Mouse (Mus musculus) lung, postnatal 0 days (tissue): ENCODE measurements around the gene Brk1. TPM values are rescaled to one million over a fixed set of nuclear protein-coding genes. Genes with fewer than 3 reads are reported as not detected.

Experiments
- ATAC-seq: fragments of 200-750 bp; cut with Nextera tagmentation; 2 replicates; pipeline ENCODE4 v1.8.0; 2017; ENCODE audit warnings: moderate library complexity
- DNase-seq: peaks from one replicate; pipeline ENCODE4 v3.0.0-alpha.2; 2016; ENCODE audit warnings: low spot score
- H3K27ac ChIP-seq: fragments of 300-500 bp; sonication (generic); 2 replicates; pipeline ENCODE4 v1.5.1; 2014; ENCODE audit warnings: antibody characterized with exemption, mild to moderate bottlenecking, low read length, mixed read lengths
- H3K27me3 ChIP-seq: fragments of 300-500 bp; sonication (generic); replicated peaks from 2 replicates; pipeline ENCODE4 v1.6.1; 2014; ENCODE audit warnings: low read length, mixed read lengths; ENCODE audit not compliant: insufficient read depth
- H3K36me3 ChIP-seq: fragments of 300-500 bp; sonication (generic); 2 replicates; pipeline ENCODE4 v1.6.1; 2014; ENCODE audit warnings: low read length, mixed read lengths; ENCODE audit not compliant: insufficient read depth
- H3K4me1 ChIP-seq: fragments of 300-500 bp; sonication (generic); 2 replicates; pipeline ENCODE4 v1.6.1; 2014; ENCODE audit warnings: antibody characterized with exemption, low read depth, low read length, mixed read lengths; ENCODE audit not compliant: insufficient read depth
- H3K4me2 ChIP-seq: fragments of 300-500 bp; sonication (generic); replicated peaks from 2 replicates; pipeline ENCODE4 v1.6.1; 2014; ENCODE audit warnings: low read depth, mild to moderate bottlenecking, low read length, moderate library complexity, mixed read lengths
- H3K4me3 ChIP-seq: fragments of 300-500 bp; sonication (generic); 2 replicates; pipeline ENCODE4 v1.5.1; 2014; ENCODE audit warnings: low read depth, low read length
- H3K9ac ChIP-seq: fragments of 300-500 bp; sonication (generic); replicated peaks from 2 replicates; pipeline ENCODE4 v1.6.1; 2014; ENCODE audit warnings: low read depth, mild to moderate bottlenecking
- H3K9me3 ChIP-seq: fragments of 300-500 bp; sonication (generic); 2 replicates; pipeline ENCODE4 v1.6.1; 2016; ENCODE audit warnings: low read length, mixed read lengths
- CTCF ChIP-seq: IDR thresholded peaks from 2 replicates; pipeline ENCODE4 v1.5.1; 2016; ENCODE audit warnings: antibody characterized with exemption, mild to moderate bottlenecking
- EP300 ChIP-seq: IDR thresholded peaks from 2 replicates; pipeline ENCODE4 v1.6.1; 2016; ENCODE audit warnings: antibody characterized with exemption, mild to moderate bottlenecking, control low read depth
- WGBS: fragments of 180-500 bp; shearing (Covaris S2); extraction: QIAGEN DNeasy Blood & Tissue Kit; methylation state at CpG from one replicate; pipeline ENCODE4 v1.1.7; 2014; 5-methylcytosine and 5-hydroxymethylcytosine counted together
- polyA plus RNA-seq: library from polyadenylated mRNA; unstranded; fragments of >200 nt; fragmentation: Nextera tagmentation; extraction: Ambion mirVana; gene quantifications from 2 replicates; pipeline ENCODE4 v1.2.1, GENCODE M21; 2015

The Brk1 gene
- polyA plus RNA-seq, 1 experiment from 2014 or later = 225 TPM

GRCm38 (mm10) chr6:113602821-113603220 is 1.8 kb upstream of the Brk1 start:
- H3K4me1 ChIP-seq = peaks cover 7% of the 10 kb centered on the region; the same call in 1 of the 2 replicates
- H3K9me3 ChIP-seq = no peaks in the 10 kb centered on the region
- 88% methylated on average over 6 of the region's 6 CpGs for WGBS
- TF ChIP-seq EP300 (no peak), CTCF (no peak)
- H3K36me3 ChIP-seq = no peaks in the 10 kb centered on the region
- DNase-seq (no peak), ATAC-seq (no peak)
- no peaks in the 10 kb centered on the region for H3K27me3 ChIP-seq
- no peak overlapping the region for H3K4me2 ChIP-seq
- H3K27ac ChIP-seq = no peak overlapping the region
- H3K4me3 ChIP-seq = no peak overlapping the region
- no peak overlapping the region for H3K9ac ChIP-seq

- Histone ChIP-seq H3K4me2 (peak overlapping the region; percentile 66), H3K36me3 (no peaks in the 10 kb centered on the region), H3K27me3 (no peaks in the 10 kb centered on the region), H3K4me1 (peaks cover 7% of the 10 kb centered on the region; the same call in 1 of the 2 replicates), H3K9ac (no peak overlapping the region; the same call in 1 of the 2 replicates), H3K27ac (no peak overlapping the region), H3K9me3 (no peaks in the 10 kb centered on the region), H3K4me3 (peak overlapping the region; percentile 79)
- no peak for TF ChIP-seq EP300
- TF ChIP-seq CTCF = no peak
- no peak for ATAC-seq
- no peak for DNase-seq
- WGBS = 49% methylated on average over 12 of the region's 12 CpGs
These were observed 579 bp upstream of the Brk1 start for GRCm38 (mm10) chr6:113603993-113604392.

- Histone ChIP-seq H3K4me3 (peak overlapping the region; percentile 79), H3K9me3 (no peaks in the 10 kb centered on the region), H3K27ac (peak overlapping the region; percentile 83), H3K9ac (peak overlapping the region; percentile 83), H3K36me3 (no peaks in the 10 kb centered on the region), H3K27me3 (no peaks in the 10 kb centered on the region), H3K4me1 (peaks cover 7% of the 10 kb centered on the region; the same call in 1 of the 2 replicates), H3K4me2 (peak overlapping the region; percentile 66)
- WGBS = 4% methylated on average over 10 of the region's 10 CpGs
- ATAC-seq = no peak
- TF ChIP-seq CTCF = no peak
- TF ChIP-seq EP300 = no peak
- DNase-seq = no peak
These were observed 613 bp downstream of the Brk1 start for GRCm38 (mm10) chr6:113605224-113605545.

GRCm38 (mm10) chr6:113608871-113609270 is 4.3 kb downstream of the Brk1 start:
- DNase-seq (no peak), ATAC-seq (no peak)
- Histone ChIP-seq H3K9ac (no peak overlapping the region), H3K4me1 (peaks cover 7% of the 10 kb centered on the region; the same call in 1 of the 2 replicates), H3K27ac (no peak overlapping the region), H3K36me3 (0 out of 2 replicates have a peak, but pooled peaks cover under 1% of the 10 kb centered on the region), H3K27me3 (no peaks in the 10 kb centered on the region), H3K9me3 (no peaks in the 10 kb centered on the region), H3K4me3 (no peak overlapping the region), H3K4me2 (no peak overlapping the region)
- TF ChIP-seq EP300 (no peak), CTCF (no peak)
- WGBS = 72% methylated on average over 6 of the region's 6 CpGs

- ATAC-seq (no peak), DNase-seq (no peak)
- Histone ChIP-seq H3K4me1 (peaks cover 7% of the 10 kb centered on the region; the same call in 1 of the 2 replicates), H3K36me3 (peaks cover 4% of the 10 kb centered on the region; the same call in 1 of the 2 replicates), H3K9me3 (no peaks in the 10 kb centered on the region), H3K27me3 (no peaks in the 10 kb centered on the region), H3K4me2 (no peak overlapping the region), H3K4me3 (no peak overlapping the region), H3K27ac (no peak overlapping the region), H3K9ac (no peak overlapping the region)
- TF ChIP-seq CTCF (no peak), EP300 (no peak)
- WGBS = 91% methylated on average over 7 of the region's 7 CpGs
These were observed 4.7 kb downstream of the Brk1 start for GRCm38 (mm10) chr6:113609293-113609692.

GRCm38 (mm10) chr6:113612258-113612969 is 7.8 kb downstream of the Brk1 start:
- no peaks in the 10 kb centered on the region for H3K4me1 ChIP-seq
- no peak for TF ChIP-seq CTCF
- no peak for TF ChIP-seq EP300
- WGBS = 82% methylated on average over 8 of the region's 8 CpGs
- no peak overlapping the region for H3K4me2 ChIP-seq
- peaks cover 27% of the 10 kb centered on the region; the same call in 1 of the 2 replicates for H3K36me3 ChIP-seq
- no peak overlapping the region for H3K9ac ChIP-seq
- H3K9me3 ChIP-seq = no peaks in the 10 kb centered on the region
- DNase-seq = no peak
- H3K27me3 ChIP-seq = no peaks in the 10 kb centered on the region
- no peak for ATAC-seq
- no peak overlapping the region for H3K27ac ChIP-seq
- no peak overlapping the region for H3K4me3 ChIP-seq
